In genomic region chr6:54119885-54120666, GRCm38 (mm10) we compare ENCODE assay signal across 9 mouse cellular contexts.
DNase-seq lines count a peak whose midpoint lies in the region; ATAC-seq lines count a peak whose summit lies in the region.
"Had no signal": no experiment of that assay in that cellular context is flagged by ENCODE, and none has a peak within 500 bp of the region (broad histone marks: within the 10 kb centered on the region; RNA-seq: fewer than 3 reads in every experiment).

No protein-coding gene starts in this region.

- H3K9me3 ChIP-seq in hindbrain, embryonic 15.5 days: no peaks in the 10 kb centered on the region

- peak; percentile 84 for ATAC-seq in hindbrain, embryonic 15.5 days (ENCODE audit: low FRiP score, low read depth)

- no peaks in the 10 kb centered on the region for H3K36me3 ChIP-seq in hindbrain, embryonic 15.5 days

- DNase-seq in lung, postnatal 36 days: peak; percentile 29
- no peak for DNase-seq in lung, postnatal 14 days
- DNase-seq in cerebellum, adult 9-11 months: peak; percentile 100
- peak; percentile 77 for DNase-seq in naive thymus-derived CD4-positive, alpha-beta T cell, adult 2 months (ENCODE audit: low read depth)
- DNase-seq in testis, postnatal 14 days (ENCODE audit: low spot score): no peak
- DNase-seq in adrenal gland, postnatal 36 days: no peak
- no peak for DNase-seq in heart, postnatal 10 days

- 22% methylated on average over 13 of the region's 13 CpGs for WGBS in hindbrain, embryonic 15.5 days

- no peaks in the 10 kb centered on the region for H3K27me3 ChIP-seq in hindbrain, embryonic 15.5 days

- peaks cover 17% of the 10 kb centered on the region for H3K4me1 ChIP-seq in hindbrain, embryonic 15.5 days (replicated peaks)

- H3K27ac ChIP-seq in hindbrain, embryonic 15.5 days (replicated peaks): peak overlapping the region; percentile 30; the same call in 1 of the 2 replicates
- H3K27ac ChIP-seq: macrophage had no signal

- H3K4me2 ChIP-seq in hindbrain, embryonic 15.5 days: no peak overlapping the region

- intact Hi-C loops in heart, postnatal 10 days (cut with DNase I): no loop called here

- H3K9ac ChIP-seq in hindbrain, embryonic 15.5 days: no peak overlapping the region

- no peak overlapping the region for H3K4me3 ChIP-seq in hindbrain, embryonic 15.5 days

Comparison
In these comparisons a context has a peak if more than half of its experiments do, and no peak if none do; other contexts are left out.
1. DNase-seq: peak in lung, postnatal 36 days (single experiment), cerebellum, adult 9-11 months (single experiment) and naive thymus-derived CD4-positive, alpha-beta T cell, adult 2 months (single experiment); none in lung, postnatal 14 days (single experiment), testis, postnatal 14 days (single experiment), adrenal gland, postnatal 36 days (0 of 2) and heart, postnatal 10 days (0 of 2).